In the genomic region with DNA sequence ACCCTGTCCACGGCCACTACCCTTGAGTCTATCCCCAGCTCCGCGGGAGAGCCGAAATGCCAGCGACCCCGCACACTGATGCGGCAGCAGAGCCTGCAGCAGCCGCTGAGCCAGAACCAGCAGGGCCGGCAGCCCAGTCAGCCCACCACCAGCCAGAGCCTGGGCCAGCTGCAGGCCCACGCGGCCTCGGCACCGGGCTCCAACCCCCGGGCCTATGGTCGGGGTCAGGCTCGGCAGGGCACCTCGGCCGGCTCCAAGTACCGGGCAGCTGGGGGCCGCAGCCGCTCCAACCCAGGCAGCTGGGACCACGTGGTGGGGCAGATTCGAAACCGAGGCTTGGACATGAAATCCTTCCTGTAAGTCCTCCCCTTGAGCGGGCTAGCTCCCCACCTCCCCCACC, we compare ENCODE assay signal across 15 mouse cellular contexts. TPM values are rescaled to one million over a fixed set of nuclear protein-coding genes. Genes with fewer than 3 reads are reported as not detected.
DNase-seq lines count a peak whose midpoint lies in the region; ATAC-seq and TF ChIP-seq lines count a peak whose summit lies in the region.
"Had no signal": no experiment of that assay in that cellular context is flagged by ENCODE, and none has a peak within 500 bp of the region (broad histone marks: within the 10 kb centered on the region; RNA-seq: fewer than 3 reads in every experiment).

No protein-coding gene starts in this region.

- no peak for TF ChIP-seq CTCF in gastrocnemius, adult 2 months (IDR thresholded peaks at IDR 0.05)
- no peak for TF ChIP-seq CTCF in layer of hippocampus, adult 2 months (conservative IDR thresholded peaks at IDR 0.05)

- peaks cover 19% of the 10 kb centered on the region; the same call in 1 of the 2 replicates for H3K4me1 ChIP-seq in hindbrain, embryonic 11.5 days (replicated peaks; ENCODE audit: control insufficient read depth, insufficient read depth, low read length)
- H3K4me1 ChIP-seq in limb, embryonic 15.5 days = peaks cover 66% of the 10 kb centered on the region

- H3K9me3 ChIP-seq in hindbrain, embryonic 11.5 days (ENCODE audit: control insufficient read depth, low read length) = no peaks in the 10 kb centered on the region
- no peaks in the 10 kb centered on the region for H3K9me3 ChIP-seq in limb, embryonic 15.5 days

- intact Hi-C loops in gastrocnemius, adult 2 months (cut with DNase I) = no loop called here
- intact Hi-C loops in gastrocnemius, postnatal 36 days (cut with DNase I) = no loop called here

- peak overlapping the region; percentile 17 for H3K4me2 ChIP-seq in hindbrain, embryonic 11.5 days (replicated peaks; ENCODE audit: low read depth, low read length)
- 0 out of 2 replicates have a peak overlapping the region, but pooled peaks have one; percentile 2 for H3K4me2 ChIP-seq in limb, embryonic 15.5 days

- WGBS in hindbrain, embryonic 11.5 days = 34% methylated on average over 19 of the region's 25 CpGs
- 39% methylated on average over 25 of the region's 25 CpGs for WGBS in limb, embryonic 15.5 days

- no peak overlapping the region for H3K4me3 ChIP-seq in gastrocnemius, adult 2 months
- H3K4me3 ChIP-seq in layer of hippocampus, adult 2 months = no peak overlapping the region
- H3K4me3 ChIP-seq in hindbrain, embryonic 11.5 days (ENCODE audit: low read depth, low read length) = no peak overlapping the region
- no peak overlapping the region for H3K4me3 ChIP-seq in limb, embryonic 15.5 days

- no peaks in the 10 kb centered on the region for H3K36me3 ChIP-seq in hindbrain, embryonic 11.5 days (ENCODE audit: control insufficient read depth, insufficient read depth, low read length)
- H3K36me3 ChIP-seq in limb, embryonic 15.5 days = no peaks in the 10 kb centered on the region

- peak overlapping the region; percentile 34; the same call in 1 of the 2 replicates for H3K9ac ChIP-seq in hindbrain, embryonic 11.5 days (ENCODE audit: low read depth, low read length)
- H3K9ac ChIP-seq in limb, embryonic 15.5 days = no peak overlapping the region
- H3K9ac ChIP-seq: forebrain, postnatal 0 days had no signal

- DNase-seq in gastrocnemius, adult 2 months = no peak
- no peak for DNase-seq in gastrocnemius, postnatal 36 days
- no peak for DNase-seq in layer of hippocampus, adult 2 months (ENCODE audit: low spot score in 2 of 2)
- DNase-seq in layer of hippocampus, adult 9-10 months (ENCODE audit: low spot score) = no peak
- no peak for DNase-seq in hindbrain, embryonic 11.5 days (ENCODE audit: low spot score)
- no peak for DNase-seq in layer of hippocampus, adult 18-20 months (ENCODE audit: low spot score in 2 of 2)
- no peak for DNase-seq in yolk sac, embryonic 10.5 days (ENCODE audit: low spot score)
- DNase-seq: B cell, adult 2 months; forebrain, postnatal 0 days; heart, postnatal 14 days; liver; thymus, adult 2 months had no signal

- H3K27me3 ChIP-seq in hindbrain, embryonic 11.5 days (ENCODE audit: control insufficient read depth, insufficient read depth, low read length) = no peaks in the 10 kb centered on the region
- H3K27me3 ChIP-seq in limb, embryonic 15.5 days = peaks cover 43% of the 10 kb centered on the region

- peak overlapping the region; percentile 31; the same call in 1 of the 2 replicates for H3K27ac ChIP-seq in gastrocnemius, adult 2 months
- peak overlapping the region; percentile 32; the same call in 1 of the 2 replicates for H3K27ac ChIP-seq in layer of hippocampus, adult 2 months
- H3K27ac ChIP-seq in hindbrain, embryonic 11.5 days (ENCODE audit: low read depth, low read length) = no peak overlapping the region
- H3K27ac ChIP-seq in limb, embryonic 15.5 days = 0 out of 2 replicates have a peak overlapping the region, but pooled peaks have one; percentile 11

- no peak; the same call in 1 of the 2 replicates for ATAC-seq in hindbrain, embryonic 11.5 days (ENCODE audit: low FRiP score)
- ATAC-seq in limb, embryonic 15.5 days (ENCODE audit: insufficient number of reproducible peaks, low FRiP score, low TSS enrichment, low read depth) = no peak
- ATAC-seq: activated CD4-positive, CD25-positive, alpha-beta regulatory T cell, adult 4 months; forebrain, postnatal 0 days; lung, postnatal 0 days had no signal

RNA-seq across cellular contexts. Expression of gene Lrrc10b, which starts 31.0 kb away (rescaled TPM):
- under 1 TPM; 0.33 TPM for total RNA-seq in gastrocnemius, adult 2 months (2021)
- total RNA-seq in gastrocnemius, postnatal 36 days (2021) = under 1 TPM; 0.23 to 0.27 TPM
- 10 to 100 TPM; 83.9 to 84.6 TPM for total RNA-seq in layer of hippocampus, adult 2 months (2021)
- polyA plus RNA-seq in hindbrain, embryonic 11.5 days (2014; fragmentation: Nextera tagmentation; extraction: Ambion mirVana) = 0.59 and 0.69 TPM in 2 replicates
- polyA plus RNA-seq in limb, embryonic 15.5 days (2015; fragmentation: Nextera tagmentation; extraction: Ambion mirVana) = 0.46 and 0.68 TPM in 2 replicates
- 10 to 100 TPM; 70.5 to 77.9 TPM for total RNA-seq in layer of hippocampus, adult 18-20 months (2021)
- polyA plus RNA-seq: activated CD4-positive, CD25-positive, alpha-beta regulatory T cell, adult 4 months had no signal

RNA-seq across cellular contexts. Expression of gene Syt7, which starts 37.4 kb away (rescaled TPM):
- total RNA-seq in gastrocnemius, adult 2 months (2021) = 1 to 10 TPM; 3.1 to 4.0 TPM
- 1 to 10 TPM; 2.3 to 2.5 TPM for total RNA-seq in gastrocnemius, postnatal 36 days (2021)
- total RNA-seq in layer of hippocampus, adult 2 months (2021) = 100 to 1,000 TPM; 315 to 321 TPM
- polyA plus RNA-seq in hindbrain, embryonic 11.5 days (2014; fragmentation: Nextera tagmentation; extraction: Ambion mirVana) = 2.1 and 2.4 TPM in 2 replicates
- 1.3 and 1.4 TPM in 2 replicates for polyA plus RNA-seq in limb, embryonic 15.5 days (2015; fragmentation: Nextera tagmentation; extraction: Ambion mirVana)
- 100 to 1,000 TPM; 280 to 316 TPM for total RNA-seq in layer of hippocampus, adult 18-20 months (2021)

RNA-seq across cellular contexts. Expression of gene Ppp1r32, which starts 56.4 kb away (rescaled TPM):
- 1 to 10 TPM in 1 of 2 experiments, under 1 TPM in 1; 0.97 to 1.5 TPM for total RNA-seq in gastrocnemius, adult 2 months (2021)
- total RNA-seq in gastrocnemius, postnatal 36 days (2021) = under 1 TPM; 0.46 to 0.49 TPM
- 1 to 10 TPM; 2.4 to 3.0 TPM for total RNA-seq in layer of hippocampus, adult 2 months (2021)
- polyA plus RNA-seq in hindbrain, embryonic 11.5 days (2014; fragmentation: Nextera tagmentation; extraction: Ambion mirVana) = 1.7 TPM in 2 replicates
- 0.13 and 0.30 TPM in 2 replicates for polyA plus RNA-seq in limb, embryonic 15.5 days (2015; fragmentation: Nextera tagmentation; extraction: Ambion mirVana)
- 1 to 10 TPM; 1.3 to 1.9 TPM for total RNA-seq in layer of hippocampus, adult 18-20 months (2021)

Comparison
In these comparisons a context has a peak if more than half of its experiments do, and no peak if none do; other contexts are left out.
1. RNA of gene Lrrc10b, which starts 31.0 kb away (total RNA-seq): 83.9 to 84.6 TPM in layer of hippocampus, adult 2 months and 70.5 to 77.9 TPM in layer of hippocampus, adult 18-20 months; 0.33 TPM in gastrocnemius, adult 2 months and 0.23 to 0.27 TPM in gastrocnemius, postnatal 36 days; every median in the first group is over 10 times any median in the second.
2. RNA of gene Syt7, which starts 37.4 kb away (total RNA-seq): 315 to 321 TPM in layer of hippocampus, adult 2 months and 280 to 316 TPM in layer of hippocampus, adult 18-20 months; 3.1 to 4.0 TPM in gastrocnemius, adult 2 months and 2.3 to 2.5 TPM in gastrocnemius, postnatal 36 days; every median in the first group is over 10 times any median in the second.